Mouse (Mus musculus) cerebellum, adult (tissue): Measurements from ENCODE around the gene Cdc73.
A peak's percentile ranks its signal among the peaks of the same experiment; 100 is the strongest.
"Not testable (repeated sequence)": the region's sequence is repeated elsewhere in the genome, so short reads cannot be mapped to it uniquely, and the experiment has no call there.

Source experiments
- ATAC-seq: cut with Nextera tagmentation; 2 replicates; pipeline ENCODE4 v1.9.2; 2017; ENCODE audit warnings: mild to moderate bottlenecking, moderate library complexity, mixed read lengths; ENCODE audit not compliant: insufficient number of reproducible peaks, low FRiP score, low TSS enrichment

Gene Cdc73

DNA sequence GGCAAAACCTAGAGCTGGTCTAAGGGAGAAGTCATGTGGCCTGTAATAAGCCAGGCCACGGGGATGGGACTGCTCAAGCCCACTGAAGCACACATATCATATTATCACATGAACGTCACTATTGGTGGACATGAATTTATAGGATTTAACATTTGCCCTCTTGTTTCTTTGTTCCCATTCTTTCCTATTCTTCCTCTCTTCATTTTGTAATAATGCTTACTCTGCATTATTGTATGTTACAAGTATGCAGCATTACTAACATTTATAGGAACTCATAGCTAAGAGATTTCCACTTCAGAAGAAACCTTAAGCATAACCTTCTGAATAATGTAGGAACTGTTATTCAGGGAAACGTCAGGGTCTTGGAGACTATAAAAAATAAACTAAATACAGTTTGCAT is 17.8 kb downstream of the Cdc73 start:
- ATAC-seq, result no peak

DNA sequence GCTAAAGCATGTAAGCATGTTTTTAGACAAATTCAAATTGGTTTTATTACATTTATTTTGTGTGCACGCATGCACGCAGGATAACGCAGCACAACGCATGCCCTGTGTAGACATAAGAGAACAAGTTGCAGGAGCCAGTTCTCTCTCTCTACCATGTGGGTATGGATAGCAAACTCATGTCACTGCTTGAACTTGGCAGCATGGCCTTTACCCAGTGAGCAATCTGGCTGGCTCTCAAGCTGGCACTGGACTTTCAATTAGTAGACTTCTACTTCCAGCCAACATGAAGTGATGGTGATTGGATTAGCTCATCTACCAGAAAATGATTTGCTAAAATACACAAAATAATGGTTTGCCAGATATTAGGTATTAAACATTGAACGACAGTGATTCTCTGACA is 21.6 kb downstream of the Cdc73 start:
- ATAC-seq, result peak; percentile 97

DNA sequence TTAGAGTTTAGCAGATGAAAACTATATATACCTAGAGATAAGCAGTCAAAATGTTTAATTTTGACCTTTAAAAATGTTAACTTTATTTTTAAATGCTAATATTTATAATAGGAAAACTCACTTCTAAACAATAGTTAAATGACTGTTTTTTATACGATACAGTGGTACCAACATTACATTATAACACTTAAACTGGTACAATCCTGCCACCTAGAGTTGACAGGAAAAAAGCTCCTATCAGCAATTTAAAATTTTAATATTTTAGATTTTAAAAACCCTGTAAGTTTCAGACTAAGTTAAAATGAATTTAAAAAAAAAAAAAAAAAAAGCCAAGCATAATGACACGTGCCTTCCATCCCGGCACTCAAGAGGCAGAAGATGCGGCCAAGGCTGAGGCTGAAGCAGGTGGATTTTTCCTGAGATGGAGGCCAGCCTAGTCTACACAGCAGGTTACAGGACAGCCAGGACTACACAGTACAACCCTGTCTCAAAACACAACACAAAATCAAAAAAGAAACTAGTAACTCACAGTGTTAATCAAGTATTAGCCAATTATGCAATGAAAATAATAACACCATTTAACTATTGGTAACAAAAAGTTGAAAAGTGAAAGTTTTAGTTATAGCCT is 26.8 kb downstream of the Cdc73 start:
- ATAC-seq, result no peak

GRCm38 (mm10) chr1:143664786-143665185 is 37.9 kb downstream of the Cdc73 start:
- ATAC-seq, result not testable (repeated sequence)

GRCm38 (mm10) chr1:143663197-143663596 is 39.5 kb downstream of the Cdc73 start:
- no peak for ATAC-seq

GRCm38 (mm10) chr1:143653646-143654045 is 49.0 kb downstream of the Cdc73 start:
- no peak for ATAC-seq

DNA sequence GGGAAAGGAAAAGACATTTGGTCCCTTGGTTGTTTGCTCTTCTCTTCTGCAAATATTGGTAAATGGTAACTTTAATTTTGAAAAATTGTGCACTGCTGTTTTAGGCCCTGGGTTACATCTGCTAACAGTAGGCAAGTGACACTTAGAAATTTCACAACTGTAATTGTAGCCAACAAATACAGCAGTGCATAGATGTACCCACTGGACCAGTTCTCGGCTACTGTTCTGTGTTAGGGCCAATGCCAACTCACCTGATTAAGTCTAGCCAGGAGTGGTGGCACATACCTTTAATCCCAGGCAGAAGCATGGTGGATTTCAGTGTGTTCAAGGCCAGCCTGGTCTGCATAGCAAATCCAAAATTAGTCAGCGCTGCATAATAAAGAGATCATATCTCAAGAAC is 52.4 kb downstream of the Cdc73 start:
- ATAC-seq, result no peak

DNA sequence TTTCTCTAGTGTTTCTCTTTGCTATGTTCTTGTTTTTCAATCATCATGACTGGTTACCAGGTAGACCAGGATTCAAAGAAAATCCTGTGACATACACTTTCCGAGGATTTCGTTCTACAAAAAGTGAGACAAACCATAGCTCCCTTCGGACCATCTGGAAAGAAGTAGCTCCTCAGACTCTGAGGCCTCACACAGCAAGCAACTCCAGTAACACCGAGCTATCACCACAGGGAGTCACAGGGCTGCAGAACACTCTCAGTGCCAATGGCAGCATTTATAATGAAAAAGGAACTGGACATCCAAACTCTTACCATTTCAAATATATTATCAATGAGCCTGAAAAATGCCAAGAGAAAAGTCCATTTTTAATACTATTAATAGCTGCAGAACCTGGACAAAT is 56.5 kb downstream of the Cdc73 start:
- peak; percentile 58; the same call in 1 of the 2 replicates for ATAC-seq

- ATAC-seq, result 0 out of 2 replicates have a peak, but pooled peaks have one; percentile 54
Measured at GRCm38 (mm10) chr1:143645386-143645785, 57.3 kb downstream of the Cdc73 start.

DNA sequence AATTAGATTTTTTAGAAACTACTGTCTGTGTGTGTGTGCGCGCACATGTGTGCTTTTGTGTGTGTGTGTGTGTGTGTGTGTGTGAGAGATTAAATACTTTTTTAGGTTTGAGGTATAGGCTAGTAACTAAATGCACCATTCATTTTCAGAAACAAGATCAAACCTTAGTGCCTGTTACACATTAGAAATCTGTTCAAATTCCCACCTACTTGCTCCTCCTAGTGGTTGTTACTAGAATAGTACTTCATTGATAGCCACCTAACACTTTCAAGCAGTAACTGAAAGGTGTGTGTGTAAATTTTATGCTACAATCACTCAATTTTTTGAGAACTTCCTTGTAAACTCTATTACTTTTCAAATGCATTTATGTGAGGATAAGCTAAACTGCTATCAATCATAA is 58.5 kb downstream of the Cdc73 start:
- peak; percentile 69; the same call in 1 of the 2 replicates for ATAC-seq

DNA sequence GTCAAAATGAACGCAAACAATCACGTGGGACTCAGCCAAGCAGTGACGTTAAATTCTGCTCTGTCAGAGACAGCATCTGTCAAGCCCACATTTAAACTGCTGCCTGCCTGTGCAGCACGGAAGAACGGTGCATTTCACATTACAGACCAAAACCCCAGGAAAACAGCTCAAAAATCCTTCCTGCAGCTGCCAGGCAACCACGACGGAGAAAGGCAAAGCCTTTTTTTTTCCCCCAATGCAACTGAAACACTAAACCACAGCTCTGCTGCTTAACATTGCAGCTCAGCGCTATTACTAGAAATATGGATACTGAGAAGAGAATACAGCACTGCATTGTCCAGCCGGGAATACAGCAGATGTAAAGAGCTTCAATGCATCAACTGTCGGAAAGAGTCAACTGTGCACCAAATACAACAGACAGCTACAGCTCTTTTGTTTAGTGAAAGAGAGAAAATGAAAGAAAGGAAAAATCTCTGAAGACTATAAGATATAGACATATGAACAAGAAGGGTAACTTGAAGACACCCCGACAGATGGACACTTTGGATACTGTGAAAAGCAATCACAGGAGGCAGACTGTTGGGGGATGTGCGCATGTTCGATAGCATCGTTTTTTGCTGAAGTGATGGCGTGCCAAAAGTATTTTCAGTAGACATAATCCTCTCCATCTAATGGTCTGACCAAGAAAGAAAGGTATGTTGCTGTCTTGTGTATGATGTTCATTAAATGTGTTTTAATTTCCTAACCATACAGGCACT is 61.9 kb downstream of the Cdc73 start, which contains the start of gene B3galt2:
Gene B3galt2 (plus strand): TSS at position 15 of the 758 bp plus-strand sequence.
- ATAC-seq, result peak; percentile 56; the same call in 1 of the 2 replicates

- ATAC-seq, result no peak
Measured at GRCm38 (mm10) chr1:143632854-143633587, 69.7 kb downstream of the Cdc73 start.

DNA sequence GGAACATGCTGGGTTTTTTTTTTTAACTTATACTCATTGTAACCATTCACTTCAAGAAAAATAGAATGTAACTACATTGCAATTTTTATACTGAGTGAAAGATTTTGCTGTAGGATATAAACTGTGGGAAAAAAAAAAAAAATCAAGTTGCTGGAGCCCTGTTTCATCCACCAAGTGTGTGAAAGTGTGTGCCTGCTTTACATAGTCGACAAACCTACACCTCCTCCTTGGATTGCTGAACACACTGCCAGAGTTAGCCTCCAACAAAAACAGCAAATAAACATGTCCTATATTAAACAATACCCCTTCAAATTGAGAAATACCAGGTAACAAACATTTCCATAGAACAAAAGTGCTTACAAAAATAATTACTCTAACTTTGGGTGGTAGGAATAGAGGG is 70.3 kb downstream of the Cdc73 start:
- no peak for ATAC-seq

DNA sequence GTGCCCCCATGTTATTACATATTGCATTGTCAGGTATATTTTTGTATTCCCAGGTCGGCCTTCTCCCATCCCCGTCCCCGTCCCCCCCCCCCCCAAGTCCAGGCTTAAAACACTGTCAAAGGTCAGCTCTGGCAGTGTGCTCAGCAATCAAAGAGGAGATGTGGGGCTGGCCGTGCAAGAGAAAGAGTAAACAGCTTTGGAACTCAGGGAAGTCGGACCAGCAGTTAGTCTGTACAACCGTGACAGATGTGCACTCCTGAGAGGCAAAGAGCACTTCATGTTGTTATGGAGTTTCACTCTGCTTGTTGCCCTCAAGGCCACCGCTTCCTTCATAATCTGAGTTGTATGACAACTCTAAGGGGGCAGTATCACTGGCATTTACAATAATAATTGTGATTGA is 71.4 kb downstream of the Cdc73 start:
- no peak for ATAC-seq

DNA sequence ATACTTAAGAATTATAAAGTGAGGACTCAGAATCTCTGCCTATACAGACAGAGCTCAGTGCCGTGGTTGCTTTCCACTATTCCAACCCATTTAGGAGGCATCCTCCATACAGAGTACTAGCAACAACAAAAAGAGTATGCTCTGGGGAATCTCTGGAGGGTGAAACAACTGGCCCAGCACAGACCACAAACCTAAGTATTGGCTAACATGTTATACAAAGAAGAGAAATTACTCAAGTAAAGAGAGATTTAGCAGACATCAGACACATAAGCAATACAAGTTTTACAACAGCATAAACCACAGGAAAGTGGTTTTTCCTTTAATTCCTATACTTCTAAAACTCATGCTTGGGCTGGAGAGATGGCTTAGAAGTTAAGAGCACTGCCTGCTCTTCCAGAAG is 80.1 kb downstream of the Cdc73 start:
- ATAC-seq, result no peak

DNA sequence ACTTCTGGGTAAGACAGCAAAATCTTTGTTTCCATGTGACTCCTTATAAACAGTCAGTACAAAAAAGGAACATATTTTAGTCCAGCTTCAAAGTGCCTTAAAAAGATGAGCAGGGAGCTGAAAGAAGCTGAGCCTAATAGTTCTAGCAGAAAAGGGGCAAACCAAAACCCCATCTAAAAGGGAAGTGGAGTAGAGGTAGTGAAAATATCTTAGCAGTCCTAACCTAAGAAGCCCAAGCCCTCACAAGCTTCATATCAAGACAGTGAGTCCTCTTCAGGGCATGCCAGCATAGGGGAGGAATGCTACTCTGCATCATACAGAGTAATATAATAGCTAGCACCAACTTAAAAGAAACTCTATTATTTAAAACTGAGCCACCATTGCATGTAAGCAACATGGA is 80.8 kb downstream of the Cdc73 start:
- no peak for ATAC-seq

- ATAC-seq, result peak; percentile 61; the same call in 1 of the 2 replicates
Measured at GRCm38 (mm10) chr1:143619760-143620159, 82.9 kb downstream of the Cdc73 start.

- ATAC-seq, result no peak
Measured at GRCm38 (mm10) chr1:143612901-143613300, 89.8 kb downstream of the Cdc73 start.

- no peak for ATAC-seq
Measured at GRCm38 (mm10) chr1:143608911-143609310, 93.8 kb downstream of the Cdc73 start.

- no peak for ATAC-seq
Measured at GRCm38 (mm10) chr1:143596864-143597263, 105.8 kb downstream of the Cdc73 start.
